Mouse (Mus musculus) lung, postnatal 25 days (tissue): Measurements from ENCODE around the gene Snx25.

Experiments
- DNase-seq: peaks from one replicate; pipeline ENCODE4 v3.0.0; 2022; ENCODE audit warnings: low spot score

Gene Snx25

DNA sequence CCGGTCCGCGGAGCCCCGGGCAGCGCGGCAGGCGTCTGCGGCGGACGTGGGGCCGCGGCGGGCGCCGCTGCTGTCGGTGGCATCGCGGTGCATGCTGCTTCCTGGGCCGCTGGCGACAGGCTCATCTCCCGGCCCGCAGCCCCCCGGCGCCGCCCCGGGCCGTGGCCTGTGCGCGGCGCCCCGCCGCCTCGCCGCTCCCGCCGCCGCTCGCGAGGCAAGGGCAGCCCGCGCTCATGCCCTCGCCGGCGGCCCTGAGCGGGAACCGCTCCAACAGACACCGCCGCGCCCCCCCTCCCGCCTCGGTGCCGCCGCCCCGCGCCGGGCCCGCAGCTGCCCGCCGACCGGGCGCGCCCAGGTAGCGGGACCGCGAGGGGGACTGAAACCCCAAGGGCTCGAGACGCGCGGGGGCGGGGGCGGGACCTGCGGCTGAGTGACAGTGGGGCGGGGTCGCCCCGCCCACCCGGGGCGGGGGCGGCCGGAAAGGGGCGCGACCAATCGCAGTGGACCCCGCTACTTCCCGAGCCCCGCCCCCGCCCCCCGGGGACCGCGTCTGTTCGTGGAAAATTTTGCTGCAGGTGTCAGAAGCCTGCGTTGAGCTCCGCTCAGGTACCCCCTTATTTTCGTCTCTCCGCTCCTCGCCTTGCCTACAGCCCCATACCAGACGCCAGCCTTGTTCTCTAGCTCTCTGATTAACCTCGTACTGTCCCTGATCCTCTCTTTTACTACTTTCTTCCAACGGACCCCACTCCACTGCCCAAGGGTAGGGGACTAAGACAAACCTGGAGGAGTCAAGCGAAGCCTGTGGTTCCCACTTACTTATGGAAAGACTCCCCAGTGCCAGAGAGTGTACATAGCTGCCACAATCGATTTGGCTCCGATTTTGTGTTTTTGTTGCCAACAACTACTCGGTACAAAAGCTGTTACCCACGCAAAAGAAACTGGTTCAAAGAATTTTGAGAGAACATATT, at the start of gene Snx25:
TSS of gene Snx25 (minus strand) at position 96 of the 968 bp plus-strand sequence.
- DNase-seq, result peak; percentile 91

GRCm38 (mm10) chr8:46197673-46198072, 45.7 kb upstream of the Snx25 start:
- no peak for DNase-seq

GRCm38 (mm10) chr8:46196877-46197276, 44.9 kb upstream of the Snx25 start:
- no peak for DNase-seq

DNA sequence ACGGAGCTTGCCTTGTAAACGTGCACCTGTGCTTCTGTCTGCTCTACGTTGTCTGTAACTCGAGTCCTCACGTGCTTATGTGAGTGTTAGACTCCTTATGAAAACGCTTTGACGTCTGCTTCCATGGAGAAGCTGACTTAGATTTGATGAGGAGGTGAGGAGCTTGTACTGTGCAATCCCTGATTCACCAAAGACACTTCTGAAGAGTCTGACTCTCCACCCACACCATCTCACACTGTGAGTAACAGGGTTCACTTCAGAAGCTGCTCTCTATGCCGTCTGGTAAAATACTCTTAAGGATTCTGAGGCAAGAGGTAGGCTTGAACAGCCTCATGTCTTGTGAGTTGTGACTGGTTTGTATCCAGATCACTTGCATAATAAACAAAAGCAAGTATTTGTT, 41.1 kb upstream of the Snx25 start:
- no peak for DNase-seq

GRCm38 (mm10) chr8:46185361-46185760, 33.4 kb upstream of the Snx25 start:
- DNase-seq, result peak; percentile 36

DNA sequence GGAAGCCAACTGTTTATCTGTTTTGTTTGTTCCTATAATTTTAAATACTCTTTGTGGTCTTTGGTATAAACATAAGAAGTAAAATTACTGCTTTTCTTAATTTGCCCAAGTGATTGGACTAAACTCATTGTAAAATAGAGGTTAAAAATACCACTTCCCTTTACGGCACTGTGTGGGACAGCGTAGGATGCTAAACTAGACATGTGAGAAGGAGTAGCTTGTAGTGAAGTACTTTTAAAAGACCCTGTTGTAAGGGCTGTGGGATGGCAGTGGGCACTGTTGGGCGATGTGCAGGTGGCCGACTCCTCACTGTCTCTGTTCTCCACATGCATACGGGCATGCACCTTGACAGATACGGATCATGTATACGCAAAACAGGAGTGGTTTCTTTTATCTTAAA, 28.2 kb upstream of the Snx25 start:
- DNase-seq, result no peak

DNA sequence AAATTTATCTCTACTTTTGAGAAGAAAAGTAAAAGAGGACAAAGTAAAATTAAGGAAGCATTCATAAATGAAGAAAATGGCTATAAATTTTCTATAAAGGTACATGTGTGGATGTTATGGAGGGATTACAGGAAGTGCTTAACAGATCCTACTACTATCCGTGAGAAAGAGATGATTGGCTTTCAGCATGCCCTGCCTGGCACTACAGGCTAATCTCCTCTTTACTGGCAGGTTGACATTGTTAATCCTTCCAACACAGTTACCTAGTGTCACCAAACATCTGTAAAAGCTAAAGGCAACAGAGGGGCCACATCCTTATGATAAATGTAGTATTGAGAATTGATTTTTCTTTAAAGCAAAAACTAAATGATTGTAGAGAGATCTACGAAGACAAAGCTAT, 21.7 kb upstream of the Snx25 start:
- DNase-seq, result no peak

DNA sequence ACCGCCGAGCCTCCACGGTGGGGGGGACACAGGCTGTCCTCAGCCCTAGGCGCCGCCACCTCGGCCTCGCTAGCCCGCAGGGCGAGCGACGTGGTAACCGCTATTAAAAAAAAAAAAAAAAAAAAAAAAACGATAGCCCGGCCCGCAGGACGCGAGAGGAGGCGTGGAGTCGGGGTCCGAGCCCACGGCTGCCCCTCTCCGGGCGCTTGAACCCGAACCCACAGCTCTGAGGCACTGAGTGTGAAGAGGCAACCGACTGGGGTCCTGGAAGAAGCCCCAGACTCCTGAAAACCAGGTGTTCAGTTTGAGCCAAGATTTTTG, 11.9 kb upstream of the Snx25 start:
- no peak for DNase-seq

GRCm38 (mm10) chr8:46162953-46163869, 11.3 kb upstream of the Snx25 start:
- DNase-seq, result peak; percentile 98

DNA sequence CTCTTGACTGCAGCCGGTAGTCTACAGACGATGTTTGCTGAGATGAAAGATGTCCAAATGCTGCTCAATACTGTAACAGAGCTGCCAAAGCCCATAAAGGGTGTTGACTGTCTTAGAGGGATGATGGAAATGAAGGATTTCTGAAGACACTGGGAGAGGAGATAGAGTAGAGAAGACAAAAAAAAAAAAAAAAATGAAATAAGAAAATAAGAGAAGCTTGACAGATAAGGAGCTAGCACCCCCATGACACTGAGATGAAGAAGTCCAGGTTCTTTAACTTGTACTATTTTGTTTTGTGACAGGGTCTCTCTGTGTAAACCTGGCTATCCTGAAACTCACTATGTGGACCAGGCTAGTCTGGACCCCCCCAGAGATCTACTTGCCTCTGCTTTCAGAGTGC, 1.1 kb upstream of the Snx25 start:
- DNase-seq, result no peak

GRCm38 (mm10) chr8:46151202-46152062, 527 bp downstream of the Snx25 start, which contains the start of gene Cfap97:
TSS of gene Cfap97 (plus strand) at chr8:46151771.
- no peak for DNase-seq

GRCm38 (mm10) chr8:46149782-46150181, 2.2 kb downstream of the Snx25 start:
- DNase-seq, result no peak

DNA sequence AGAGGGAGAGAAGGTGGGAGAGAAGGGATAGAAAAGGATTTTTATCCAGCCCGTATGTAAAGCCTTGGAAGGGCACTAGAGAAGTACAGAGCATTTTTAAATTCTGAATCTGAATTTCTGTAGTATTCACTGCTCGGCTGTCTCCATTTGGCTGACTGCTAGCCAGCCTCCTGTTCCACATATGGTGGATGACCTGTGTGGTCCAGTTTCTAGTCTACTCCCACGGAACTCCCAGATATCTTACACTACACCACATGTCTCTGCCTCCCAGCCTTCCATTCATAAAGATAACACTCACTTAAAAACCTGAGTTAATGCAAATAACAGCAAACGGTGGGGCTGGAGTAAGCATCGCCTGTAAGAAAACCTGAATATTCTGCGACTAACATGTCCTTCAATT, 2.7 kb downstream of the Snx25 start:
- DNase-seq, result no peak

DNA sequence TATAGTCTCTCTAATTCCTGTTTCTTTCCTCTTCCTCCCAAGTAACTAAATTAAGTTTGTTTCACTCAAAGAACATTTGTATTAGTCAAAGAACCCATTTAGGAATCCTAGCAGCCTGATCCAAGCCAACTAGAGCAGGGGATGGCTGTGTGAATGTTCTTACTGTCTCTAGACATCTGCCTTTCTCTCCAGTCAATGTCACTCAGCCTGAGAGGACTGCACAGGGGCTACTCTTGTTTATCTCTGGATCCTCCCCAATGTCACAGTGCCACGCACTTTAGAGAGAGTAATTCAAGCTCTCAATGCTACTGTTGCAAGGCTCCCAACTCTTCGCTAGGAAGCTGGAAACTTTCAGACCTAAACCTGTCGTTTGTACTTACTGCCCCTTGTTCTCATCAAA, 5.8 kb downstream of the Snx25 start:
- no peak for DNase-seq

DNA sequence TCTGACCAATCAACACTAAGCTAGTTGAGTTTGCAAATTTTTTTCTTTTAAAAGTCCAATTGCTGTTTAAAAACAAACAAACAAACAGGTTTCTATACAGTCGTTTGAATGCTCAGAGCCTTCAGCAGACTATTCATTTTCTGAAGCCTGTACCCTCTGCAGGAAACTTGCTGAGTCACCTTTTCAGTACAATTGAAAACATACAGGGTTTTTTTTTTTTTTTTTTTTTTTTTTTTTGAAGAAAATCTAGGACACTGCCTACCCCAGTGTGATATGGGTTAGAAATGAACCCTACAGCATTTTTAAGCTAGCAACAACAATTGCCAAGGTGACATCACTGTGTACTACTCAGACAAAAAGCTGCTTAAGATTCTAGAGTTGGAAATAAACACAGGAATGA, 8.0 kb downstream of the Snx25 start:
- DNase-seq, result no peak

DNA sequence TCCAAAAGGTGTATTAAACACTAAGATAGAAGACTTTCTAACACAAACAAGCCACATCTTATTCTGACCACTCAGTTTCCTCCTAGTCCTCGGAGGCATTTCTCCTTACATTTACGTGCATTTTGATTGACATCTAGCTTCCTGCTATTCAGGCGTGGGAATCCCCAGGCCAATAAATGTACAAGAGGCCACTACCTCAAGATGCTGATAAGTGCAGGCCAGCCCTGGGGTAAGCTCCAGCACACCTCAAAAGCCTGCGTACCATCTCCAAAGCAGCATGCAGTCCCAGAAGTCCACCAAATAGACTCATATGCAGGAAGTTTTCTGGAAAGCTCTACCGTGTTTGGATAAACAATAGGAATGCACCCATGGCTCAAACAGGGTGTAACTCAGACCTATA, 8.5 kb downstream of the Snx25 start:
- no peak for DNase-seq

- no peak for DNase-seq
Measured at GRCm38 (mm10) chr8:46142498-46143081, 9.4 kb downstream of the Snx25 start.

DNA sequence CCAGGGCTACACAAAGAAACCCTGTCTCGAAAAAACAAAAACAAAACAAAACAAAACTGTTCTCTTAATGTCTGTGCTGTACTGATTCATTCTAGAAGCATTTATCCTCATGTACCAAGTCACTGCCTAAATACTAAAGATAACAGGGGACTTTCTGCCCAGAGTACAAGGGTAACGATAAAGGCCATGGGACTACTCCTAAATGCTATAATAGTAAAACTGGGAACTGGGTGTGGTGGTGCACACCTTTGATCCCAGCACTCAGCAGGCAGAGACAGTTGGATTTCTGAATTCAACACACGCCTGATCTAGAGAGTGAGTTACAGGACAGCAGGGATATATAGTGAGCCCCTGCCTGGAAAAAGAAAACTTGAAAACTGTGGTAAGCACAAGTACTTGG, 10.3 kb downstream of the Snx25 start:
- no peak for DNase-seq

GRCm38 (mm10) chr8:46140376-46141120, 11.4 kb downstream of the Snx25 start:
- no peak for DNase-seq

DNA sequence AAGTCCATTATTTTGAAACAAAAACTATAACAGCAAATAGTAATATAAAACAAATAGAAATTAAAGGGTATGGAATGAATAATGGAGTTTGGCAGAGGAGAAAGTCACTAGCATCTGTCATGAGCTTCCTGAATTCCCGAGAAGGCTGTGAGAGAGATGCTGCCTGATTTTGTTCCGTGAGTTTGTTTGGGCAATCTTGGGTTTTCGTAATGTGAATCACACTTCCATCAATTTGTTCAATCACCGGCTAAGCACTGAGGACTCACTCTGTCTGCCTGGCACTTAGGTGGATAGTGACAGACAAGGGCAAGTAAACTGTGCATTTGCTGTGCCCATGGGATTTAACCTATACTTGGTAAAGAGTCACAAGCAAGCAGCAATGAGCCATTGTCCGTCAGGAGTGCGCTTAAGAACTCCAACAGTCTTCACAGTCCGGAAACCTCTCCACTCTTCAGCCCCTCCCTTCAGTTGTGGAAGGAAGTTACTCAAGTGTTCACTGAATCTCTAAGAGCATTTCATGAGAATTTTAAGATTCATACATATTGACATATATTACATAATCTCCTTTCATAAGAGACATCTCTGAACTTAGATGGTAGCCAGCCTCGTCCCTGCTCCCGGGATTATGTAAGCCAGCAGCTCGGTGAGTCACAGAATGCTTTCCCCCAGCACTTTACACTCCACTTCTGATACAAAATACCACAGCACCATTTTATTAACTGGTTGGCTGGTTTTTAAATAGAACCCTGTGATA, 13.9 kb downstream of the Snx25 start:
- DNase-seq, result peak; percentile 56
